Mouse (Mus musculus) testis, adult 2 months (tissue): ENCODE measurements around the gene Olfr393.

Experiments used
- CTCF ChIP-seq: fragments of 200-500 bp; IDR thresholded peaks from 2 replicates; pipeline ENCODE4 v1.5.1; 2012; ENCODE audit warnings: low read depth, mild to moderate bottlenecking, inconsistent platforms, low read length, moderate library complexity; ENCODE audit not compliant: control insufficient read depth, insufficient read depth, insufficient replicate concordance
- POLR2A ChIP-seq: fragments of 200-500 bp; IDR thresholded peaks from 2 replicates; pipeline ENCODE4 v1.6.1; 2012; ENCODE audit warnings: low read depth, mild to moderate bottlenecking, inconsistent platforms, low read length, moderate library complexity; ENCODE audit not compliant: control insufficient read depth

DNA sequence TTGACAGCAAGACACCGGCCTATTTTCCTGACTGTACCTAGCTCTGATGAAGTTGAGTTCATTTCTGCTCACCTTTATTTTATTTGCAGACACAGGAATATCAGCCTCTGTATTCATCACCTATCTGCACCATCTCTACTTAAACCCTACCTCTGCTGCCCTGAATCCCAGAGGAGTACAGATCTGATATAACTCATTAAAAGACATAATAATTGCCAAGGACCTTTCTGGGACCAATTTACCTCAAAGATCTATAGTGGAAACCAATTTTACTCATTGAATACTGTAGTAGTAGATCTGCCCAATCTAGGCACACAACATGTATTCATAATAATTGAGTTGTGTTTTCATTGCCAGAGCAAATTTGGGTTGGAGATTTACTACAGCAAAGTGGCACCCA lies 39.4 kb upstream of the Olfr393 start, which contains the start of gene Olfr394:
- no peak for TF ChIP-seq CTCF
- no peak for TF ChIP-seq POLR2A
